ENCODE assay signal across 39 mouse cellular contexts in the genomic region with DNA sequence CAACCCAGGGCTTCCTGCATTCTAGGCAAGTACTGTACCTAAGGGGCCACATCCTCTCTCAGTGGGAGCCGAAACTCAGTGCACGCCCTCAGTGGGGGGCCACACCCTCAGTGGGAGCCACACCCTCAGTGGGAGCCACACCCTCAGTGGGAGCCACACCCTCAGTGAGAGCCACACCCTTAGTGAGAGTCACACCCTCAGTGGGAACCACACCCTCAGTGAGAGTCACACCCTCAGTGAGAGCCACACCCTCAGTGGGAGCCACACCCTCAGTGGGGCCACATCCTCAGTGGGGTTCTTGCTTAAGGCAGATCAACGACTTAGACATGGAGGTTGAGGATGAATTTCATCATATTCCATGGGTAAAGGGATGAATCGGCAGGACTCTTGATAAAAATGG. TPM values are rescaled to one million over a fixed set of nuclear protein-coding genes. Genes with fewer than 3 reads are reported as not detected.
DNase-seq lines count a peak whose midpoint lies in the region; ATAC-seq and TF ChIP-seq lines count a peak whose summit lies in the region.
"Had no signal": no experiment of that assay in that cellular context is flagged by ENCODE, and none has a peak within 500 bp of the region (broad histone marks: within the 10 kb centered on the region; RNA-seq: fewer than 3 reads in every experiment).

No protein-coding gene starts in this region.

- H3K4me3 ChIP-seq in lung, postnatal 0 days (ENCODE audit: low read depth, low read length), result no peak overlapping the region
- no peak overlapping the region for H3K4me3 ChIP-seq in forebrain, embryonic 13.5 days
- H3K4me3 ChIP-seq: erythroblast, embryonic 14.5 days; forebrain, embryonic 12.5 days; hindbrain, embryonic 12.5 days; intestine, embryonic 15.5 days; limb, embryonic 12.5 days; lung, embryonic 15.5 days; midbrain, embryonic 10.5 days; midbrain, embryonic 15.5 days; myocyte; neural tube, embryonic 12.5 days had no signal

- H3K4me2 ChIP-seq in lung, postnatal 0 days (replicated peaks; ENCODE audit: low read depth, low read length), result no peak overlapping the region
- no peak overlapping the region for H3K4me2 ChIP-seq in forebrain, embryonic 13.5 days
- H3K4me2 ChIP-seq: forebrain, embryonic 12.5 days; heart, embryonic 11.5 days; hindbrain, embryonic 12.5 days; intestine, embryonic 15.5 days; limb, embryonic 12.5 days; lung, embryonic 15.5 days; midbrain, embryonic 15.5 days; neural tube, embryonic 12.5 days had no signal

- H3K4me1 ChIP-seq in lung, postnatal 0 days (ENCODE audit: insufficient read depth, low read depth, low read length), result no peaks in the 10 kb centered on the region
- no peaks in the 10 kb centered on the region for H3K4me1 ChIP-seq in forebrain, embryonic 13.5 days
- H3K4me1 ChIP-seq: forebrain, embryonic 12.5 days; hindbrain, embryonic 12.5 days; intestine, embryonic 15.5 days; limb, embryonic 12.5 days; lung, embryonic 15.5 days; midbrain, embryonic 10.5 days; midbrain, embryonic 15.5 days; neural tube, embryonic 12.5 days had no signal

- H3K9me3 ChIP-seq in lung, postnatal 0 days (ENCODE audit: low read length), result no peaks in the 10 kb centered on the region
- no peaks in the 10 kb centered on the region for H3K9me3 ChIP-seq in forebrain, embryonic 13.5 days (replicated peaks)
- H3K9me3 ChIP-seq: forebrain, embryonic 12.5 days; hindbrain, embryonic 12.5 days; intestine, embryonic 15.5 days; limb, embryonic 12.5 days; lung, embryonic 15.5 days; midbrain, embryonic 10.5 days; midbrain, embryonic 15.5 days; neural tube, embryonic 12.5 days had no signal

- no peaks in the 10 kb centered on the region for H3K36me3 ChIP-seq in lung, postnatal 0 days (ENCODE audit: insufficient read depth, low read length)
- no peaks in the 10 kb centered on the region for H3K36me3 ChIP-seq in forebrain, embryonic 13.5 days (ENCODE audit: poor library complexity, severe bottlenecking)
- H3K36me3 ChIP-seq: forebrain, embryonic 12.5 days; hindbrain, embryonic 12.5 days; intestine, embryonic 15.5 days; limb, embryonic 12.5 days; lung, embryonic 15.5 days; midbrain, embryonic 10.5 days; midbrain, embryonic 15.5 days; neural tube, embryonic 12.5 days had no signal

- H3K27ac ChIP-seq in lung, postnatal 0 days (ENCODE audit: low read length), result no peak overlapping the region
- H3K27ac ChIP-seq in forebrain, embryonic 13.5 days, result no peak overlapping the region
- H3K27ac ChIP-seq: forebrain, embryonic 12.5 days; hindbrain, embryonic 12.5 days; hindbrain, postnatal 0 days; intestine, embryonic 15.5 days; limb, embryonic 12.5 days; liver, embryonic 14.5 days; lung, embryonic 15.5 days; midbrain, embryonic 10.5 days; midbrain, embryonic 15.5 days; neural tube, embryonic 12.5 days had no signal

- no peak overlapping the region for H3K9ac ChIP-seq in lung, postnatal 0 days (replicated peaks; ENCODE audit: low read depth)
- H3K9ac ChIP-seq in forebrain, embryonic 13.5 days, result no peak overlapping the region
- H3K9ac ChIP-seq: forebrain, embryonic 12.5 days; hindbrain, embryonic 12.5 days; intestine, embryonic 15.5 days; limb, embryonic 12.5 days; liver, embryonic 14.5 days; lung, embryonic 15.5 days; midbrain, embryonic 15.5 days; neural tube, embryonic 12.5 days had no signal

- 74% methylated on average over 4 of the region's 4 CpGs for WGBS in lung, postnatal 0 days
- 88% methylated on average over 4 of the region's 4 CpGs for WGBS in forebrain, embryonic 13.5 days

- TF ChIP-seq CTCF in lung, postnatal 0 days (IDR thresholded peaks at IDR 0.05), result no peak

- no peak for ATAC-seq in lung, postnatal 0 days
- ATAC-seq in granulocyte monocyte progenitor cell, adult 5-6 weeks (replicated peaks; ENCODE audit: poor library complexity, severe bottlenecking), result peak; percentile 93
- ATAC-seq in megakaryocyte, adult 5-6 weeks (ENCODE audit: poor library complexity, severe bottlenecking), result peak; percentile 89
- no peak for ATAC-seq in forebrain, embryonic 13.5 days
- ATAC-seq: hindbrain, postnatal 0 days; intestine, embryonic 15.5 days; midbrain, embryonic 15.5 days had no signal

- TF ChIP-seq EP300 in lung, postnatal 0 days (IDR thresholded peaks at IDR 0.05), result no peak

- peak; percentile 3 for DNase-seq in lung, postnatal 10 days
- DNase-seq in lung, postnatal 0 days (ENCODE audit: low spot score), result no peak
- no peak for DNase-seq in left cerebral cortex, postnatal 10 days (ENCODE audit: extremely low spot score in 1 of 2, low spot score in 2 of 2)
- DNase-seq in right cerebral cortex, adult 2 months (ENCODE audit: low spot score in 2 of 2), result no peak
- DNase-seq: adrenal gland, postnatal 14 days; cerebellum, adult 18-20 months; cerebellum, postnatal 10 days; gastrocnemius, postnatal 14 days; heart, adult 18-20 months; heart, postnatal 36 days; kidney, adult 8-10 months; kidney, postnatal 10 days; layer of hippocampus, adult 9-11 months; lung, postnatal 4 days; right cerebral cortex, adult 18-20 months; right cerebral cortex, postnatal 4 days; thymus, postnatal 4 days had no signal

- H3K27me3 ChIP-seq in lung, postnatal 0 days (replicated peaks; ENCODE audit: insufficient read depth, low read length), result no peaks in the 10 kb centered on the region
- no peaks in the 10 kb centered on the region for H3K27me3 ChIP-seq in forebrain, embryonic 13.5 days
- H3K27me3 ChIP-seq: forebrain, embryonic 12.5 days; hindbrain, embryonic 12.5 days; intestine, embryonic 15.5 days; limb, embryonic 12.5 days; lung, embryonic 15.5 days; midbrain, embryonic 15.5 days; neural tube, embryonic 12.5 days had no signal

- intact Hi-C loops in left cerebral cortex, postnatal 10 days (cut with DNase I), result no loop called here

RNA-seq across cellular contexts. Expression of a gene that starts 44.7 kb away (rescaled TPM):
- 58.8 and 59.8 TPM in 2 replicates for polyA plus RNA-seq in lung, postnatal 0 days (2015; fragmentation: Nextera tagmentation; extraction: Ambion mirVana)
- total RNA-seq in granulocyte monocyte progenitor cell, adult 5-6 weeks (2014; fragmentation: Nextera tagmentation), result 87.9 and 106 TPM in 2 replicates
- total RNA-seq in granulocyte monocyte progenitor cell, adult 5-6 weeks (2017), result 172 and 197 TPM in 2 replicates
- total RNA-seq in megakaryocyte, adult 5-6 weeks (2015), result 60.7 and 64.7 TPM in 2 replicates
- 110 and 114 TPM in 2 replicates for total RNA-seq in megakaryocyte, adult 5-6 weeks (2017)
- 10 to 100 TPM; 58.4 to 59.7 TPM for total RNA-seq in left cerebral cortex, postnatal 10 days (2021)
- polyA plus RNA-seq in forebrain, embryonic 13.5 days (2015; fragmentation: Nextera tagmentation; extraction: Ambion mirVana), result 133 and 137 TPM in 2 replicates

RNA-seq across cellular contexts. Expression of a gene that starts 55.7 kb away (rescaled TPM):
- not detected in 2 replicates for polyA plus RNA-seq in lung, postnatal 0 days (2015; fragmentation: Nextera tagmentation; extraction: Ambion mirVana)
- not detected in 2 replicates for total RNA-seq in granulocyte monocyte progenitor cell, adult 5-6 weeks (2014; fragmentation: Nextera tagmentation)
- not detected in 2 replicates for total RNA-seq in granulocyte monocyte progenitor cell, adult 5-6 weeks (2017)
- not detected in 2 replicates for total RNA-seq in megakaryocyte, adult 5-6 weeks (2015)
- total RNA-seq in megakaryocyte, adult 5-6 weeks (2017), result not detected in 2 replicates
- not detected for total RNA-seq in left cerebral cortex, postnatal 10 days (2021)
- polyA plus RNA-seq in forebrain, embryonic 13.5 days (2015; fragmentation: Nextera tagmentation; extraction: Ambion mirVana), result not detected in 2 replicates
- total RNA-seq: adrenal gland, postnatal 14 days; common myeloid progenitor, adult 5-6 weeks; gastrocnemius, postnatal 14 days; heart, adult 18-20 months; heart, postnatal 36 days; hindbrain, postnatal 0 days; left cerebral cortex, postnatal 14 days had no signal
- polyA plus RNA-seq: embryonic facial prominence, embryonic 14.5 days; erythroblast, embryonic 14.5 days; forebrain, embryonic 12.5 days; heart, embryonic 11.5 days; heart, embryonic 16.5 days; hindbrain, embryonic 12.5 days; hindbrain, postnatal 0 days; limb, embryonic 12.5 days; liver, embryonic 14.5 days; lung, embryonic 15.5 days; midbrain, embryonic 10.5 days; midbrain, embryonic 15.5 days; myocyte; neural tube, embryonic 12.5 days; spleen, adult 2 months; thymus, postnatal 0 days had no signal

RNA-seq across cellular contexts. Expression of a gene that starts 56.3 kb away (rescaled TPM):
- 0.12 and 0.14 TPM in 2 replicates for polyA plus RNA-seq in lung, postnatal 0 days (2015; fragmentation: Nextera tagmentation; extraction: Ambion mirVana)
- total RNA-seq in granulocyte monocyte progenitor cell, adult 5-6 weeks (2014; fragmentation: Nextera tagmentation), result 1.6 and 7.0 TPM in 2 replicates
- 1.8 TPM in 1 of 2 replicates, not detected in the other for total RNA-seq in granulocyte monocyte progenitor cell, adult 5-6 weeks (2017)
- total RNA-seq in megakaryocyte, adult 5-6 weeks (2015), result 0.45 and 1.1 TPM in 2 replicates
- 2.4 TPM in 1 of 2 replicates, not detected in the other for total RNA-seq in megakaryocyte, adult 5-6 weeks (2017)
- total RNA-seq in left cerebral cortex, postnatal 10 days (2021), result 1 to 10 TPM in 1 of 2 experiments, under 1 TPM in 1; 0.81 to 1.4 TPM
- polyA plus RNA-seq in forebrain, embryonic 13.5 days (2015; fragmentation: Nextera tagmentation; extraction: Ambion mirVana), result not detected in 2 replicates
- total RNA-seq: common myeloid progenitor, adult 5-6 weeks; gastrocnemius, postnatal 14 days; heart, postnatal 36 days; hindbrain, postnatal 0 days had no signal
- polyA plus RNA-seq: erythroblast, embryonic 14.5 days; forebrain, embryonic 12.5 days; heart, embryonic 11.5 days; intestine, embryonic 15.5 days; limb, embryonic 12.5 days; lung, embryonic 15.5 days; midbrain, embryonic 10.5 days; myocyte; neural tube, embryonic 12.5 days had no signal

Comparison
In these comparisons a context has a peak if more than half of its experiments do, and no peak if none do; other contexts are left out.
1. ATAC-seq: peak in granulocyte monocyte progenitor cell, adult 5-6 weeks (single experiment) and megakaryocyte, adult 5-6 weeks (single experiment); none in lung, postnatal 0 days (single experiment) and forebrain, embryonic 13.5 days (single experiment).